Mouse (Mus musculus): ENCODE data around the gene Hlcs. TPM values are rescaled to one million over a fixed set of nuclear protein-coding genes. Genes with fewer than 3 reads are reported as not detected.

Gene Hlcs
- polyA plus RNA-seq, 1 experiment from 2014 or later = 9.4 TPM

- peaks cover 15% of the 10 kb centered on the region for H3K4me1 ChIP-seq (replicated peaks)
- H3K27ac ChIP-seq (replicated peaks) = no peak overlapping the region
- H3K27me3 ChIP-seq = peaks cover 84% of the 10 kb centered on the region
- 8% methylated on average over 8 of the region's 8 CpGs for WGBS
- no peak overlapping the region for H3K9ac ChIP-seq
- H3K9me3 ChIP-seq = no peaks in the 10 kb centered on the region
- H3K36me3 ChIP-seq = no peaks in the 10 kb centered on the region
- H3K4me2 ChIP-seq = no peak overlapping the region
- H3K4me3 ChIP-seq = no peak overlapping the region
- no peak for ATAC-seq (ENCODE audit: low FRiP score, low read depth)
These were observed 231.2 kb downstream of the Hlcs start for GRCm38 (mm10) chr16:94081996-94082708.

GRCm38 (mm10) chr16:94081596-94081995, 231.8 kb downstream of the Hlcs start:
- H3K4me1 ChIP-seq (replicated peaks) = peaks cover 15% of the 10 kb centered on the region
- no peaks in the 10 kb centered on the region for H3K36me3 ChIP-seq
- 16% methylated on average over 5 of the region's 5 CpGs for WGBS
- ATAC-seq (ENCODE audit: low FRiP score, low read depth) = no peak
- no peak overlapping the region for H3K9ac ChIP-seq
- no peak overlapping the region for H3K4me2 ChIP-seq
- H3K4me3 ChIP-seq = no peak overlapping the region
- no peaks in the 10 kb centered on the region for H3K9me3 ChIP-seq
- H3K27me3 ChIP-seq = peaks cover 84% of the 10 kb centered on the region
- no peak overlapping the region for H3K27ac ChIP-seq (replicated peaks)

- Histone ChIP-seq H3K36me3 (no peaks in the 10 kb centered on the region), H3K4me2 (no peak overlapping the region), H3K4me3 (no peak overlapping the region), H3K9me3 (no peaks in the 10 kb centered on the region), H3K9ac (no peak overlapping the region), H3K27me3 (peaks cover 86% of the 10 kb centered on the region), H3K27ac (replicated peaks) (no peak overlapping the region), H3K4me1 (replicated peaks) (peaks cover 5% of the 10 kb centered on the region)
- ATAC-seq (ENCODE audit: low FRiP score, low read depth) = no peak
- WGBS = 2% methylated on average over 13 of the region's 13 CpGs
These were observed 233.4 kb downstream of the Hlcs start for GRCm38 (mm10) chr16:94079856-94080555.

GRCm38 (mm10) chr16:94079075-94079855, 234.1 kb downstream of the Hlcs start:
- H3K4me3 ChIP-seq = no peak overlapping the region
- no peaks in the 10 kb centered on the region for H3K36me3 ChIP-seq
- WGBS = 2% methylated on average over 47 of the region's 47 CpGs
- peaks cover 86% of the 10 kb centered on the region for H3K27me3 ChIP-seq
- H3K4me1 ChIP-seq (replicated peaks) = no peaks in the 10 kb centered on the region
- no peak overlapping the region for H3K9ac ChIP-seq
- H3K27ac ChIP-seq (replicated peaks) = no peak overlapping the region
- ATAC-seq (ENCODE audit: low FRiP score, low read depth) = no peak
- H3K9me3 ChIP-seq = no peaks in the 10 kb centered on the region
- H3K4me2 ChIP-seq = no peak overlapping the region

Small RNAs within 50 kb of the gene (microRNA-seq; reads per million reads assigned to microRNA genes)
- gene Gm23062 = not detected

Other genes with a start within 250 kb of the Hlcs start
- gene Sim2, start 228.6 kb downstream of the Hlcs start, polyA plus RNA-seq (2015; fragmentation: Nextera tagmentation; extraction: Ambion mirVana) = 0.06 TPM in 1 of 2 replicates, not detected in the other
- 0.94 and 1.1 TPM in 2 replicates for gene Ripply3, start 14.8 kb upstream of the Hlcs start, polyA plus RNA-seq (2015; fragmentation: Nextera tagmentation; extraction: Ambion mirVana)
- gene Ttc3, start 57.0 kb upstream of the Hlcs start, polyA plus RNA-seq (2015; fragmentation: Nextera tagmentation; extraction: Ambion mirVana) = 845 and 859 TPM in 2 replicates
- 104 and 127 TPM in 2 replicates for gene Pigp, start 58.3 kb upstream of the Hlcs start, polyA plus RNA-seq (2015; fragmentation: Nextera tagmentation; extraction: Ambion mirVana)
- gene Vps26c, start 213.3 kb upstream of the Hlcs start, polyA plus RNA-seq (2015; fragmentation: Nextera tagmentation; extraction: Ambion mirVana) = 86.9 and 88.7 TPM in 2 replicates

All from hindbrain, embryonic 15.5 days (tissue).